Mouse (Mus musculus) layer of hippocampus, postnatal 36 days (tissue): ENCODE measurements around the gene Unc45a. TPM values are rescaled to one million over a fixed set of nuclear protein-coding genes. Genes with fewer than 3 reads are reported as not detected.

Experiments
- DNase-seq, 2 experiments: peaks; one replicate each; pipeline ENCODE4 v3.0.0; 2022
- total RNA-seq, 2 experiments: library from RNA; stranded (reverse); gene quantifications; 2 replicates each; pipeline ENCODE4 v1.2.3; 2021

Unc45a gene
- total RNA-seq, 2 experiments from 2014 or later: 38.1 to 39.5 TPM

DNA sequence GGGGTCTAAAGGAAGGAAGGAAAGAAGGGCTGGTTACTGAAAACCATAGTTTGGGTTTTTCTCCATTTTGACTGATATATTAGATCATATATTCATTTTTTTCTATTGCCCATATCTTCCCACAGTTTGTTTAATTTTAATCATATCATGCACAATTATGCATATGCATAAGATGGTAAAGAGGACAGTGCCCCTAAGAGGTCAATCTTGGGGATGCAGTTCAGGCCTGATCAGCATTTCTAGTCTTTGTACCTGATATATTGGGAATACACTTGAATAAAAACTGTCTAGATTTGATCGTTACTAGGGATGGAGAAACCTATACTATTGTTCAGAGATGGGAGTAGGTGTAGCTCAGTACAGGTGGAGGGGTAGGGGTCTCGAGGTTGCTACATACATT is 59.8 kb downstream of the Unc45a start:
- no peak for DNase-seq

DNA sequence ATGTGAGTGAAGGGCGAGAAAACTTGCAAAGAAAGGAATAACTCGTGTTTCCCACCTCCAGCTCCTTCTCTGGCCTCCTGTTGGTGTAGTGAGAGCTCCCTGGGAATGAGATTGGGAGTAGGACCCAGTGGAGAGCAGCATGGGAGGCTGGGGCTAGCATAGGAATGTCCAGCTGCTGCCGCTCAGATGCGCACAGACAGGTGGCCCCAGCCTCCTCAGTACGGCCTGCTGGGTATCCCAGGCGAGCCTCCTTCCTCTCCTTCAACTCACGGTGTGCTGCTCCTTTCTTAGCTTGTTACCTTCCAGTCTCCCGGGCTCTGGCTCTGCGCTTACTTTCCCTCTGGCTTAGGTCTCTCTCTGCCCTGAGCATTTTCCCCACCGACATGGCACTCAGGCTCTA is 60.8 kb downstream of the Unc45a start:
- DNase-seq: no peak

DNA sequence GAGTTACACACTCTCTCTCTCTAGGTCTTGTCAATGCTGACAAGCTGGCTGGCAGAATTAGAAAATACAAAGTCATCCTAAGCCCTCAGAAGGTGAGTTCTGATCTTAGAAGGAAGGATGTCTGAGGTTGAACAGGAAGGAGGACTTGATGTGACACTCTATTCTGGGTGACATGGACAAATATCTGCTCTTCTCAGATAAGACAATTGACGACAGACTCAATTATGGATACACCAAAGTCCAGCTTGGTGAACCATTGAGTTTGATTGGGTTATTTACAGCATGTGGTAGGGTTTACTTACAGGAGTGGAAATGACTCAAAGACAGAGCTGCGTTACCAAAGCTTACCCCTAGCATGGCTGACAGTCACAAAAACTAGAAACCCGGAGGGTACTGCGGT is 64.4 kb downstream of the Unc45a start:
- DNase-seq: no peak

Other genes starting within 250 kb of the Unc45a start
- 10 to 100 TPM; 57.6 to 61.5 TPM for gene Idh2, start 225.6 kb downstream of the Unc45a start, total RNA-seq
- gene Sema4b, start 154.2 kb downstream of the Unc45a start, total RNA-seq: 10 to 100 TPM; 21.6 to 24.1 TPM
- 10 to 100 TPM; 21.0 to 25.4 TPM for gene Cib1, start 108.2 kb downstream of the Unc45a start, total RNA-seq
- gene Gdpgp1, start 108.1 kb downstream of the Unc45a start, total RNA-seq: 1 to 10 TPM; 6.9 to 7.3 TPM
- 1 to 10 TPM; 1.7 to 2.9 TPM for gene Ttll13, start 94.6 kb downstream of the Unc45a start, total RNA-seq
- 10 to 100 TPM; 41.4 to 44.5 TPM for gene Ngrn, start 79.8 kb downstream of the Unc45a start, total RNA-seq
- gene Vps33b, start 71.4 kb downstream of the Unc45a start, total RNA-seq: 10 to 100 TPM; 21.6 to 24.3 TPM
- gene Prc1, start 46.6 kb downstream of the Unc45a start, total RNA-seq: 1 to 10 TPM; 1.5 to 2.4 TPM
- 10 to 100 TPM; 13.2 to 16.6 TPM for gene Rccd1, start 16.6 kb downstream of the Unc45a start, total RNA-seq
- gene Hddc3, start 2.1 kb upstream of the Unc45a start, total RNA-seq: 10 to 100 TPM; 42.2 to 45.1 TPM
- 100 to 1,000 TPM; 144 to 156 TPM for gene Man2a2, start 30.4 kb upstream of the Unc45a start, total RNA-seq
- 1 to 10 TPM; 5.5 to 7.8 TPM for gene Fes, start 46.9 kb upstream of the Unc45a start, total RNA-seq
- 10 to 100 TPM; 39.7 to 45.4 TPM for gene Furin, start 64.4 kb upstream of the Unc45a start, total RNA-seq
- 1 to 10 TPM; 2.0 to 4.7 TPM for gene Blm, start 194.1 kb upstream of the Unc45a start, total RNA-seq